Mouse (Mus musculus) right cerebral cortex, postnatal 10 days (tissue): Measurements from ENCODE around the gene Dagla.
A peak's percentile ranks its signal among the peaks of the same experiment; 100 is the strongest.

Experiments used
- DNase-seq, 2 experiments: peaks; one replicate each; pipeline ENCODE4 v3.0.0; 2021; ENCODE audit warnings: low spot score in 2 of 2

Dagla gene

GRCm38 (mm10) chr19:10307941-10308340, 3.3 kb upstream of the Dagla start:
- DNase-seq = peak; percentile 50 to 69

- DNase-seq = no peak
Measured at GRCm38 (mm10) chr19:10307351-10307750, 2.7 kb upstream of the Dagla start.

GRCm38 (mm10) chr19:10306521-10307243, 2.0 kb upstream of the Dagla start:
- no peak for DNase-seq

- peak in 1 of 2 experiments; percentile 43 for DNase-seq
Measured at GRCm38 (mm10) chr19:10305640-10306039, 963 bp upstream of the Dagla start.

GRCm38 (mm10) chr19:10304395-10304794, 282 bp downstream of the Dagla start:
- peak in 1 of 2 experiments; percentile 59 for DNase-seq

- peak in 1 of 2 experiments; percentile 45 for DNase-seq
Measured at GRCm38 (mm10) chr19:10302852-10303251, 1.8 kb downstream of the Dagla start.

- no peak for DNase-seq
Measured at GRCm38 (mm10) chr19:10301866-10302356, 2.8 kb downstream of the Dagla start.

GRCm38 (mm10) chr19:10301263-10301662, 3.4 kb downstream of the Dagla start:
- peak in 1 of 2 experiments; percentile 26 for DNase-seq

GRCm38 (mm10) chr19:10300809-10301208, 3.9 kb downstream of the Dagla start:
- peak in 1 of 2 experiments; percentile 27 for DNase-seq

- DNase-seq = no peak
Measured at GRCm38 (mm10) chr19:10298268-10298667, 6.4 kb downstream of the Dagla start.

GRCm38 (mm10) chr19:10297041-10297503, 7.6 kb downstream of the Dagla start:
- peak in 1 of 2 experiments; percentile 54 for DNase-seq

GRCm38 (mm10) chr19:10296306-10296705, 8.4 kb downstream of the Dagla start:
- DNase-seq = peak in 1 of 2 experiments; percentile 67

GRCm38 (mm10) chr19:10294631-10295562, 9.8 kb downstream of the Dagla start:
- peak; percentile 67 to 78 for DNase-seq

- no peak for DNase-seq
Measured at GRCm38 (mm10) chr19:10293987-10294386, 10.7 kb downstream of the Dagla start.

GRCm38 (mm10) chr19:10291896-10292490, 12.7 kb downstream of the Dagla start:
- no peak for DNase-seq

- no peak for DNase-seq
Measured at GRCm38 (mm10) chr19:10290153-10290945, 14.3 kb downstream of the Dagla start.

GRCm38 (mm10) chr19:10289609-10290150, 15.0 kb downstream of the Dagla start:
- no peak for DNase-seq

- no peak for DNase-seq
Measured at GRCm38 (mm10) chr19:10288125-10289040, 16.3 kb downstream of the Dagla start.

- DNase-seq = no peak
Measured at GRCm38 (mm10) chr19:10286458-10286872, 18.2 kb downstream of the Dagla start.
